Mouse (Mus musculus) small intestine, adult 2 months (tissue): Measurements from ENCODE around the gene Cldn15. TPM values are rescaled to one million over a fixed set of nuclear protein-coding genes. Genes with fewer than 3 reads are reported as not detected.
A peak's percentile ranks its signal among the peaks of the same experiment; 100 is the strongest.

Experiments
- H3K27ac ChIP-seq: fragments of 200-500 bp; 2 replicates; pipeline ENCODE4 v1.5.1; 2012; ENCODE audit warnings: low read depth, low read length, control low read depth, inconsistent platforms; ENCODE audit not compliant: insufficient read depth
- H3K27me3 ChIP-seq: fragments of 200-500 bp; 2 replicates; pipeline ENCODE4 v1.6.1; 2012; ENCODE audit warnings: mild to moderate bottlenecking, moderate library complexity, low read length, inconsistent platforms; ENCODE audit not compliant: control insufficient read depth, insufficient read depth
- H3K36me3 ChIP-seq: fragments of 200-500 bp; 2 replicates; pipeline ENCODE4 v1.6.1; 2012; ENCODE audit warnings: mild to moderate bottlenecking, low read length, control low read depth, inconsistent platforms; ENCODE audit not compliant: control insufficient read depth, insufficient read depth
- H3K4me1 ChIP-seq: fragments of 200-500 bp; 2 replicates; pipeline ENCODE4 v1.6.1; 2012; ENCODE audit warnings: low read length, inconsistent platforms, mixed read lengths; ENCODE audit not compliant: control insufficient read depth, insufficient read depth, insufficient read length
- H3K4me3 ChIP-seq: fragments of 200-500 bp; 2 replicates; pipeline ENCODE4 v1.5.1; 2012; ENCODE audit warnings: low read depth, mild to moderate bottlenecking, control low read depth, inconsistent platforms, low read length, moderate library complexity
- CTCF ChIP-seq: fragments of 200-500 bp; IDR thresholded peaks from 2 replicates; pipeline ENCODE4 v1.5.1; 2012; ENCODE audit warnings: low read depth, mild to moderate bottlenecking, control low read depth, inconsistent platforms, low read length, moderate library complexity, mixed read lengths; ENCODE audit not compliant: insufficient replicate concordance, insufficient read length; ENCODE audit errors: extremely low read depth
- POLR2A ChIP-seq: fragments of 200-500 bp; IDR thresholded peaks from 2 replicates; pipeline ENCODE4 v1.6.1; 2012; ENCODE audit warnings: low read depth, mild to moderate bottlenecking, control low read depth, inconsistent platforms, low read length, moderate library complexity
- WGBS: fragments of 180-500 bp; shearing (Covaris S2); methylation state at CpG from one replicate; pipeline ENCODE4 v1.1.7; 2018; 5-methylcytosine and 5-hydroxymethylcytosine counted together
- polyA plus RNA-seq: library from polyadenylated mRNA; depleted of rRNA; stranded (reverse); fragments of >200 nt; gene quantifications from 2 replicates; pipeline ENCODE4 v1.2.3, GENCODE M21; 2012

The Cldn15 gene
- polyA plus RNA-seq, 1 experiment, result 657 TPM

GRCm38 (mm10) chr5:136986695-136987137, 20.3 kb downstream of the Cldn15 start, which contains the start of gene Plod3:
Plod3 (plus strand) TSS chr5:136987019.
- Histone ChIP-seq H3K27ac (peak within 1 kb of the TSS; percentile 75), H3K36me3 (peaks cover 19% of the 10 kb centered on the region), H3K4me1 (peaks cover 11% of the 10 kb centered on the region), H3K27me3 (no peaks in the 10 kb centered on the region), H3K4me3 (peak within 1 kb of the TSS; percentile 96)
- TF ChIP-seq POLR2A (no peak), CTCF (no peak)
- WGBS, result under 1% methylated on average over 26 of the region's 26 CpGs

GRCm38 (mm10) chr5:136987138-136987933, 20.9 kb downstream of the Cldn15 start:
- H3K27ac ChIP-seq, result peak overlapping the region; percentile 75

GRCm38 (mm10) chr5:136987934-136988271, 21.5 kb downstream of the Cldn15 start, which contains the start of gene Znhit1:
Znhit1 (minus strand) TSS chr5:136988021.
- H3K36me3 ChIP-seq, result peaks cover 18% of the 10 kb centered on the region
- peak within 1 kb of the TSS; percentile 75 for H3K27ac ChIP-seq
- 14% methylated on average over 12 of the region's 12 CpGs for WGBS
- H3K4me1 ChIP-seq, result peaks cover 9% of the 10 kb centered on the region; the same call in 1 of the 2 replicates
- TF ChIP-seq CTCF (no peak), POLR2A (no peak)
- no peaks in the 10 kb centered on the region for H3K27me3 ChIP-seq
- peak within 1 kb of the TSS; percentile 96 for H3K4me3 ChIP-seq

More at GRCm38 (mm10) chr5:136987138-136987933, 20.9 kb downstream of the Cldn15 start:
- peak overlapping the region; percentile 96 for H3K4me3 ChIP-seq
- under 1% methylated on average over 67 of the region's 67 CpGs for WGBS
- H3K4me1 ChIP-seq, result peaks cover 11% of the 10 kb centered on the region
- H3K36me3 ChIP-seq, result peaks cover 17% of the 10 kb centered on the region
- H3K27me3 ChIP-seq, result no peaks in the 10 kb centered on the region
- TF ChIP-seq POLR2A, result no peak
- TF ChIP-seq CTCF, result no peak

- H3K4me3 ChIP-seq, result no peak overlapping the region
- no peak for TF ChIP-seq CTCF
- TF ChIP-seq POLR2A, result no peak
- peaks cover 19% of the 10 kb centered on the region for H3K36me3 ChIP-seq
- H3K27me3 ChIP-seq, result no peaks in the 10 kb centered on the region
- WGBS, result 57% methylated on average over 7 of the region's 7 CpGs
- H3K27ac ChIP-seq, result no peak overlapping the region
- H3K4me1 ChIP-seq, result peaks cover 9% of the 10 kb centered on the region; the same call in 1 of the 2 replicates
These were observed 22.0 kb downstream of the Cldn15 start for GRCm38 (mm10) chr5:136988420-136988819.

- H3K27ac ChIP-seq, result no peak overlapping the region
- no peak overlapping the region for H3K4me3 ChIP-seq
- TF ChIP-seq CTCF, result no peak
- TF ChIP-seq POLR2A, result no peak
- H3K27me3 ChIP-seq, result no peaks in the 10 kb centered on the region
- peaks cover 23% of the 10 kb centered on the region for H3K36me3 ChIP-seq
- peaks cover 6% of the 10 kb centered on the region; the same call in 1 of the 2 replicates for H3K4me1 ChIP-seq
- WGBS, result 90% methylated on average over 6 of the region's 6 CpGs
These were observed 23.4 kb downstream of the Cldn15 start for GRCm38 (mm10) chr5:136989801-136990200.

GRCm38 (mm10) chr5:136999449-136999848, 33.0 kb downstream of the Cldn15 start:
- TF ChIP-seq POLR2A (no peak), CTCF (no peak)
- Histone ChIP-seq H3K4me1 (no peaks in the 10 kb centered on the region), H3K27ac (no peak overlapping the region), H3K27me3 (no peaks in the 10 kb centered on the region), H3K4me3 (no peak overlapping the region), H3K36me3 (0 out of 2 replicates have a peak, but pooled peaks cover 6% of the 10 kb centered on the region)
- WGBS, result 50% methylated on average over 5 of the region's 5 CpGs

GRCm38 (mm10) chr5:137000612-137001011, 34.2 kb downstream of the Cldn15 start:
- WGBS, result 89% methylated on average over 2 of the region's 2 CpGs

More at GRCm38 (mm10) chr5:137000612-137001011, 34.2 kb downstream of the Cldn15 start:
- Histone ChIP-seq H3K27ac (no peak overlapping the region), H3K4me3 (no peak overlapping the region), H3K4me1 (no peaks in the 10 kb centered on the region), H3K27me3 (no peaks in the 10 kb centered on the region), H3K36me3 (0 out of 2 replicates have a peak, but pooled peaks cover 2% of the 10 kb centered on the region)
- TF ChIP-seq POLR2A (no peak), CTCF (no peak)
